Mouse (Mus musculus): ENCODE measurements around the gene Zfhx3.
A peak's percentile ranks its signal among the peaks of the same experiment; 100 is the strongest.

Gene Zfhx3

GRCm38 (mm10) chr8:108650837-108651236 is 708.4 kb downstream of the Zfhx3 start:
- DNase-seq (ENCODE audit: low spot score in 2 of 2), result no peak

- DNase-seq (ENCODE audit: low spot score in 2 of 2), result no peak
These were observed 719.1 kb downstream of the Zfhx3 start for GRCm38 (mm10) chr8:108661486-108662093.

GRCm38 (mm10) chr8:108662766-108663165 is 720.3 kb downstream of the Zfhx3 start:
- DNase-seq (ENCODE audit: low spot score in 2 of 2), result no peak

GRCm38 (mm10) chr8:108671939-108672515 is 729.6 kb downstream of the Zfhx3 start:
- DNase-seq (ENCODE audit: low spot score in 2 of 2), result no peak

GRCm38 (mm10) chr8:108675001-108675525 is 732.6 kb downstream of the Zfhx3 start:
- no peak for DNase-seq (ENCODE audit: low spot score in 2 of 2)

- DNase-seq (ENCODE audit: low spot score in 2 of 2), result no peak
These were observed 747.2 kb downstream of the Zfhx3 start for GRCm38 (mm10) chr8:108689694-108690093.

GRCm38 (mm10) chr8:108690576-108691455 is 748.4 kb downstream of the Zfhx3 start:
- DNase-seq (ENCODE audit: low spot score in 2 of 2), result no peak

GRCm38 (mm10) chr8:108691456-108692238 is 749.2 kb downstream of the Zfhx3 start:
- no peak for DNase-seq (ENCODE audit: low spot score in 2 of 2)

GRCm38 (mm10) chr8:108692239-108692627 is 749.8 kb downstream of the Zfhx3 start:
- no peak for DNase-seq (ENCODE audit: low spot score in 2 of 2)

- no peak for DNase-seq (ENCODE audit: low spot score in 2 of 2)
These were observed 750.5 kb downstream of the Zfhx3 start for GRCm38 (mm10) chr8:108692669-108693665.

GRCm38 (mm10) chr8:108693841-108694240 is 751.4 kb downstream of the Zfhx3 start:
- DNase-seq (ENCODE audit: low spot score in 2 of 2), result no peak

GRCm38 (mm10) chr8:108694516-108694915 is 752.1 kb downstream of the Zfhx3 start:
- no peak for DNase-seq (ENCODE audit: low spot score in 2 of 2)

GRCm38 (mm10) chr8:108695242-108695880 is 752.9 kb downstream of the Zfhx3 start:
- DNase-seq (ENCODE audit: low spot score in 2 of 2), result no peak

- peak in 1 of 2 experiments; percentile 42 for DNase-seq (ENCODE audit: low spot score in 2 of 2)
These were observed 753.6 kb downstream of the Zfhx3 start for GRCm38 (mm10) chr8:108695938-108696630.

- DNase-seq (ENCODE audit: low spot score in 2 of 2), result no peak
These were observed 754.4 kb downstream of the Zfhx3 start for GRCm38 (mm10) chr8:108696631-108697410.

GRCm38 (mm10) chr8:108697589-108697988 is 755.1 kb downstream of the Zfhx3 start:
- DNase-seq (ENCODE audit: low spot score in 2 of 2), result no peak

- no peak for DNase-seq (ENCODE audit: low spot score in 2 of 2)
These were observed 755.7 kb downstream of the Zfhx3 start for GRCm38 (mm10) chr8:108698101-108698660.

- no peak for DNase-seq (ENCODE audit: low spot score in 2 of 2)
These were observed 756.6 kb downstream of the Zfhx3 start for GRCm38 (mm10) chr8:108699011-108699410.

Data from urinary bladder, adult 18-20 months (tissue).